Mouse (Mus musculus) left cerebral cortex, adult 8-10 months (tissue): ENCODE measurements around the gene Iqsec1. TPM values are rescaled to one million over a fixed set of nuclear protein-coding genes. Genes with fewer than 3 reads are reported as not detected.

Source experiments
- DNase-seq, 2 experiments: peaks; one replicate each; pipeline ENCODE4 v3.0.0; 2022; ENCODE audit warnings: low spot score in 2 of 2
- total RNA-seq, 4 experiments: library from RNA; stranded (reverse); gene quantifications; 2 replicates each; pipeline ENCODE4 v1.2.4; 2022

The Iqsec1 gene
- total RNA-seq, 4 experiments from 2014 or later: 334 to 403 (median 359) TPM

GRCm38 (mm10) chr6:90969341-90969871, 19.1 kb downstream of the Iqsec1 start:
- no peak for DNase-seq

GRCm38 (mm10) chr6:90953349-90953748, 35.1 kb downstream of the Iqsec1 start:
- DNase-seq: no peak

- no peak for DNase-seq
Measured at GRCm38 (mm10) chr6:90950936-90951335, 37.5 kb downstream of the Iqsec1 start.

- DNase-seq: no peak
Measured at GRCm38 (mm10) chr6:90948097-90948496, 40.4 kb downstream of the Iqsec1 start.

- DNase-seq: peak; percentile 43 to 87
Measured at GRCm38 (mm10) chr6:90945560-90946230, 42.8 kb downstream of the Iqsec1 start.

- DNase-seq: no peak
Measured at GRCm38 (mm10) chr6:90941257-90941656, 47.2 kb downstream of the Iqsec1 start.

GRCm38 (mm10) chr6:90933656-90934055, 54.8 kb downstream of the Iqsec1 start:
- no peak for DNase-seq

- DNase-seq: no peak
Measured at GRCm38 (mm10) chr6:90928806-90929205, 59.7 kb downstream of the Iqsec1 start.

- peak in 1 of 2 experiments; percentile 55 for DNase-seq
Measured at GRCm38 (mm10) chr6:90925472-90925871, 63.0 kb downstream of the Iqsec1 start.

- peak in 1 of 2 experiments; percentile 47 for DNase-seq
Measured at GRCm38 (mm10) chr6:90924796-90925195, 63.7 kb downstream of the Iqsec1 start.

GRCm38 (mm10) chr6:90924379-90924778, 64.1 kb downstream of the Iqsec1 start:
- no peak for DNase-seq

- DNase-seq: no peak
Measured at GRCm38 (mm10) chr6:90921259-90921946, 67.1 kb downstream of the Iqsec1 start.

GRCm38 (mm10) chr6:90920510-90921220, 67.8 kb downstream of the Iqsec1 start:
- DNase-seq: no peak

- DNase-seq: no peak
Measured at GRCm38 (mm10) chr6:90919636-90920420, 68.7 kb downstream of the Iqsec1 start.

- no peak for DNase-seq
Measured at GRCm38 (mm10) chr6:90915585-90915984, 72.9 kb downstream of the Iqsec1 start.

GRCm38 (mm10) chr6:90913771-90914170, 74.7 kb downstream of the Iqsec1 start:
- peak in 1 of 2 experiments; percentile 45 for DNase-seq

GRCm38 (mm10) chr6:90912768-90913167, 75.7 kb downstream of the Iqsec1 start:
- no peak for DNase-seq

- no peak for DNase-seq
Measured at GRCm38 (mm10) chr6:90904143-90904542, 84.3 kb downstream of the Iqsec1 start.

- no peak for DNase-seq
Measured at GRCm38 (mm10) chr6:90900302-90900701, 88.2 kb downstream of the Iqsec1 start.

- DNase-seq: no peak
Measured at GRCm38 (mm10) chr6:90899266-90899665, 89.2 kb downstream of the Iqsec1 start.

- DNase-seq: no peak
Measured at GRCm38 (mm10) chr6:90898107-90898506, 90.4 kb downstream of the Iqsec1 start.
